Mouse (Mus musculus): ENCODE results near the gene Ptges3. TPM values are rescaled to one million over a fixed set of nuclear protein-coding genes. Genes with fewer than 3 reads are reported as not detected.
A peak's percentile ranks its signal among the peaks of the same experiment; 100 is the strongest.

The Ptges3 gene
- polyA plus RNA-seq, 1 experiment = not detected

- H3K4me1 ChIP-seq (ENCODE audit: control insufficient read depth, insufficient read depth, low read length) = peaks cover 25% of the 10 kb centered on the region
- TF ChIP-seq CTCF (IDR thresholded peaks at IDR 0.05; ENCODE audit: insufficient read depth, low read depth, low read length) (no peak), POLR2A (IDR thresholded peaks at IDR 0.05; ENCODE audit: insufficient read depth, low read depth, low read length) (no peak)
- H3K4me3 ChIP-seq (ENCODE audit: insufficient read depth, low read depth, low read length) = no peak overlapping the region
- no peak overlapping the region for H3K27ac ChIP-seq (ENCODE audit: insufficient read depth, low read depth, low read length)
- 60% methylated on average over 5 of the region's 5 CpGs for WGBS
Observed at GRCm38 (mm10) chr10:128039167-128039566, 19.6 kb upstream of the Ptges3 start.

DNA sequence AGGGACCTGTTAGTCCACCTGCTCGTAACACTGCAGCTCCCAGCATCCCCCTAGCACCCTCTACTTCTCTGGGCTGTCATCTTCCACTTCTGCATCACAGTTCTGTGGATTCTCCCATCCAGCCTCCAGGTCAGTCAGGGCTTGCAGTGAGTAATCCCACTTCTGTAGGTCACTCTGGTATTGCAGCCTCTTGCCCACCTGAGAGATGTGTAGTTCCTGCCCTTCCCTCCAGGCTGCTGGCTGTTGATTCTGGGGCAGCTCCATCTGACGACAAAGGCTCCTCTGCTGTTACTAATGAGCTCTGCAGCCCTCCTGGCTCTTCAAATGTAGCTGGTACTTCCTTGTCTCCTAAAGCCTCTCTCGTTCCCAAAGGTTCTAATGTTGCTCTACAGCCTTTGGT lies 18.9 kb upstream of the Ptges3 start:
- no peak overlapping the region for H3K27ac ChIP-seq (ENCODE audit: insufficient read depth, low read depth, low read length)

DNA sequence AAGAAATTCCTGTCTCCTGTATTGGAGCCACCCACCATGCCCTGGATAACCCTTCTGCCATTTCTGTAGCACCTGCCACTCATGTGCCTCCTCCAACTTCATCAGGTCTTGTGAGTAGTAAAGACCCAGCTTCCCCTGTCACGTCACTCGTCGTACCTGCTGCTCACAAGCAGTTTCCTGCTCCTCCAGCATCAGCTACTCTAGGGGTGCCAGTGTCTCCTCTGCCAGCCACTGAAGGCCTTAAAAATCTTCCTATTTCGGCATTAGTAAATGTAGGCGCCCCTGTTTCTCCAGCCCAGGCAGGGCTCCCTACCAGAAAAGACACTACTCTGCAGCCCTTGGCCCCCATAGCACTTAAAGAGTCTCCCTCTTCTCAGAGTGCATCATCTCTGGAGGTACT lies 18.5 kb upstream of the Ptges3 start:
- Histone ChIP-seq H3K4me3 (ENCODE audit: insufficient read depth, low read depth, low read length) (no peak overlapping the region), H3K27ac (ENCODE audit: insufficient read depth, low read depth, low read length) (no peak overlapping the region), H3K4me1 (ENCODE audit: control insufficient read depth, insufficient read depth, low read length) (peaks cover 33% of the 10 kb centered on the region)
- TF ChIP-seq CTCF (IDR thresholded peaks at IDR 0.05; ENCODE audit: insufficient read depth, low read depth, low read length) = no peak
- TF ChIP-seq POLR2A (IDR thresholded peaks at IDR 0.05; ENCODE audit: insufficient read depth, low read depth, low read length) = no peak
- 88% methylated on average over 5 of the region's 5 CpGs for WGBS

More for the DNA sequence above, 18.9 kb upstream of the Ptges3 start:
- 49% methylated on average over 3 of the region's 3 CpGs for WGBS
- Histone ChIP-seq H3K4me3 (ENCODE audit: insufficient read depth, low read depth, low read length) (no peak overlapping the region), H3K4me1 (ENCODE audit: control insufficient read depth, insufficient read depth, low read length) (peaks cover 32% of the 10 kb centered on the region)
- no peak for TF ChIP-seq CTCF (IDR thresholded peaks at IDR 0.05; ENCODE audit: insufficient read depth, low read depth, low read length)
- no peak for TF ChIP-seq POLR2A (IDR thresholded peaks at IDR 0.05; ENCODE audit: insufficient read depth, low read depth, low read length)

- Histone ChIP-seq H3K4me1 (ENCODE audit: control insufficient read depth, insufficient read depth, low read length) (peaks cover 33% of the 10 kb centered on the region), H3K4me3 (ENCODE audit: insufficient read depth, low read depth, low read length) (no peak overlapping the region), H3K27ac (ENCODE audit: insufficient read depth, low read depth, low read length) (no peak overlapping the region)
- WGBS = 63% methylated on average over 4 of the region's 4 CpGs
- TF ChIP-seq POLR2A (IDR thresholded peaks at IDR 0.05; ENCODE audit: insufficient read depth, low read depth, low read length) = no peak
- no peak for TF ChIP-seq CTCF (IDR thresholded peaks at IDR 0.05; ENCODE audit: insufficient read depth, low read depth, low read length)
Observed at GRCm38 (mm10) chr10:128041636-128042035, 17.1 kb upstream of the Ptges3 start.

- Histone ChIP-seq H3K27ac (ENCODE audit: insufficient read depth, low read depth, low read length) (no peak overlapping the region), H3K4me1 (ENCODE audit: control insufficient read depth, insufficient read depth, low read length) (peaks cover 33% of the 10 kb centered on the region), H3K4me3 (ENCODE audit: insufficient read depth, low read depth, low read length) (no peak overlapping the region)
- no peak for TF ChIP-seq POLR2A (IDR thresholded peaks at IDR 0.05; ENCODE audit: insufficient read depth, low read depth, low read length)
- TF ChIP-seq CTCF (IDR thresholded peaks at IDR 0.05; ENCODE audit: insufficient read depth, low read depth, low read length) = no peak
- 83% methylated on average over 3 of the region's 3 CpGs for WGBS
Observed at GRCm38 (mm10) chr10:128042466-128042865, 16.3 kb upstream of the Ptges3 start.

GRCm38 (mm10) chr10:128043041-128043835 lies 15.5 kb upstream of the Ptges3 start:
- TF ChIP-seq POLR2A (IDR thresholded peaks at IDR 0.05; ENCODE audit: insufficient read depth, low read depth, low read length) (no peak), CTCF (IDR thresholded peaks at IDR 0.05; ENCODE audit: insufficient read depth, low read depth, low read length) (no peak)
- Histone ChIP-seq H3K27ac (ENCODE audit: insufficient read depth, low read depth, low read length) (peak overlapping the region; percentile 21; the same call in 1 of the 2 replicates), H3K4me1 (ENCODE audit: control insufficient read depth, insufficient read depth, low read length) (peaks cover 33% of the 10 kb centered on the region), H3K4me3 (ENCODE audit: insufficient read depth, low read depth, low read length) (no peak overlapping the region)
- WGBS = 56% methylated on average over 3 of the region's 3 CpGs

- peaks cover 17% of the 10 kb centered on the region for H3K4me1 ChIP-seq (ENCODE audit: control insufficient read depth, insufficient read depth, low read length)
- WGBS = 78% methylated on average over 8 of the region's 8 CpGs
- no peak overlapping the region for H3K27ac ChIP-seq (ENCODE audit: insufficient read depth, low read depth, low read length)
- H3K4me3 ChIP-seq (ENCODE audit: insufficient read depth, low read depth, low read length) = no peak overlapping the region
- TF ChIP-seq CTCF (IDR thresholded peaks at IDR 0.05; ENCODE audit: insufficient read depth, low read depth, low read length) (no peak), POLR2A (IDR thresholded peaks at IDR 0.05; ENCODE audit: insufficient read depth, low read depth, low read length) (no peak)
Observed at GRCm38 (mm10) chr10:128048157-128048556, 10.6 kb upstream of the Ptges3 start.

GRCm38 (mm10) chr10:128049741-128050140 lies 9.0 kb upstream of the Ptges3 start:
- Histone ChIP-seq H3K4me3 (ENCODE audit: insufficient read depth, low read depth, low read length) (no peak overlapping the region), H3K4me1 (ENCODE audit: control insufficient read depth, insufficient read depth, low read length) (peaks cover 2% of the 10 kb centered on the region), H3K27ac (ENCODE audit: insufficient read depth, low read depth, low read length) (no peak overlapping the region)
- WGBS = 96% methylated on average over 2 of the region's 2 CpGs
- TF ChIP-seq CTCF (IDR thresholded peaks at IDR 0.05; ENCODE audit: insufficient read depth, low read depth, low read length) (no peak), POLR2A (IDR thresholded peaks at IDR 0.05; ENCODE audit: insufficient read depth, low read depth, low read length) (no peak)

DNA sequence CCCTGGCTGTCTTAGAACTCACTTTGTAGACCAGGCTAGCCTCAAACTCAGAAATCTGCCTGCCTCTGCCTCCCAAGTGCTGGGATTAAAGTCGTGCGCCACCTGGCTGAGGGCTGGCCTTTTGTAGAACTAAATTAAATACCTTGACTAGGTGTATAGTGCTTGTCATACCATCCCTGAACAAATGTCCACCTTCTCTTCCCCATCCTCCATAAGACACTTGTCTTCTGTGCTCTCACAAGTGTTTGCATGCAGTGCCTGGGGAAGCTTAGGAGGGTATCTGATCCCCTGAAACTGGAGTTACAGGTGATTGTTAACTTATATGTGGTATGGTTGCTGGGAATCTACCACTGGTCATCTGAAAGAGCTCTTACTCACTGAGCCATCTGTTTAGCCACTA lies 8.4 kb upstream of the Ptges3 start:
- TF ChIP-seq CTCF (IDR thresholded peaks at IDR 0.05; ENCODE audit: insufficient read depth, low read depth, low read length) (no peak), POLR2A (IDR thresholded peaks at IDR 0.05; ENCODE audit: insufficient read depth, low read depth, low read length) (no peak)
- Histone ChIP-seq H3K27ac (ENCODE audit: insufficient read depth, low read depth, low read length) (no peak overlapping the region), H3K4me1 (ENCODE audit: control insufficient read depth, insufficient read depth, low read length) (no peaks in the 10 kb centered on the region), H3K4me3 (ENCODE audit: insufficient read depth, low read depth, low read length) (no peak overlapping the region)
- WGBS = 88% methylated on average over 2 of the region's 2 CpGs
